Mouse (Mus musculus) lung, adult 2 months (tissue): ENCODE measurements around the gene Sez6l. TPM values are rescaled to one million over a fixed set of nuclear protein-coding genes. Genes with fewer than 3 reads are reported as not detected.
A peak's percentile ranks its signal among the peaks of the same experiment; 100 is the strongest.

Experiments used
- DNase-seq: peaks from one replicate; pipeline ENCODE4 v3.0.0; 2022
- H3K4me1 ChIP-seq: fragments of 200-500 bp; 2 replicates; pipeline ENCODE4 v1.6.1; 2011; ENCODE audit warnings: low read length; ENCODE audit not compliant: control insufficient read depth, insufficient read depth
- H3K4me3 ChIP-seq: fragments of 200-500 bp; replicated peaks from 2 replicates; pipeline ENCODE3; 2011; ENCODE audit warnings: low read depth, mild to moderate bottlenecking, control low read depth, low read length; ENCODE audit errors: extremely low read depth
- CTCF ChIP-seq: fragments of 200-500 bp; IDR thresholded peaks from 2 replicates; pipeline ENCODE4 v1.5.1; 2011; ENCODE audit warnings: mild to moderate bottlenecking, low read length, control low read depth; ENCODE audit not compliant: insufficient read depth
- POLR2A ChIP-seq: fragments of 200-500 bp; IDR thresholded peaks from 2 replicates; pipeline ENCODE4 v1.6.1; 2011; ENCODE audit warnings: low read depth, mild to moderate bottlenecking, control low read depth, low read length, borderline replicate concordance; ENCODE audit errors: extremely low read depth
- WGBS: fragments of 180-500 bp; shearing (Covaris S2); methylation state at CpG from one replicate; pipeline ENCODE4 v1.1.7; 2018; 5-methylcytosine and 5-hydroxymethylcytosine counted together
- polyA plus RNA-seq: library from polyadenylated mRNA; depleted of rRNA; stranded (reverse); fragments of >200 nt; gene quantifications from 2 replicates; pipeline ENCODE4 v1.2.3, GENCODE M21; 2012

The Sez6l gene
- polyA plus RNA-seq, 1 experiment = 0.12 TPM

DNA sequence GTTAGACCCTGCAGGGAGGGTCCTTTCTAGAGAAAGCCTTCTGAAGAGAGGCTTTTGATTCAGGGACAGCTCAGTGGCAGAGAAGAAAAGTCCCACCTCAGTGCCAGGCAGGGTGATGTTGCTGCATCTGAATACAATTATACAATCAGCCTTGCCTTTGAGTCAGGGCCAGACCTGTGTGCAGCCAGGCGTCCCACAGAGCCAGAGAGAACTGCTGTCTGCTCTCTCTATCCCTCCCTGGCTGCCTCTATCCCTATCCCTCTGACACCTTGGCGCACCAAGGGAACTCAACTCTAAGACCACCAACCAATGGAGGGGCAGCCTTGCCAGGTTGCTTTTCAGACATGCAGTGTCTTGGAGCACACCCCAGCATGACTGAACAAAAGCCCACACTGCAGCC, 75.6 kb downstream of the Sez6l start:
- Histone ChIP-seq H3K4me1 (no peaks in the 10 kb centered on the region), H3K4me3 (no peak overlapping the region)
- 80% methylated on average over 2 of the region's 2 CpGs for WGBS
- no peak for DNase-seq
- TF ChIP-seq CTCF = no peak
- TF ChIP-seq POLR2A = no peak

DNA sequence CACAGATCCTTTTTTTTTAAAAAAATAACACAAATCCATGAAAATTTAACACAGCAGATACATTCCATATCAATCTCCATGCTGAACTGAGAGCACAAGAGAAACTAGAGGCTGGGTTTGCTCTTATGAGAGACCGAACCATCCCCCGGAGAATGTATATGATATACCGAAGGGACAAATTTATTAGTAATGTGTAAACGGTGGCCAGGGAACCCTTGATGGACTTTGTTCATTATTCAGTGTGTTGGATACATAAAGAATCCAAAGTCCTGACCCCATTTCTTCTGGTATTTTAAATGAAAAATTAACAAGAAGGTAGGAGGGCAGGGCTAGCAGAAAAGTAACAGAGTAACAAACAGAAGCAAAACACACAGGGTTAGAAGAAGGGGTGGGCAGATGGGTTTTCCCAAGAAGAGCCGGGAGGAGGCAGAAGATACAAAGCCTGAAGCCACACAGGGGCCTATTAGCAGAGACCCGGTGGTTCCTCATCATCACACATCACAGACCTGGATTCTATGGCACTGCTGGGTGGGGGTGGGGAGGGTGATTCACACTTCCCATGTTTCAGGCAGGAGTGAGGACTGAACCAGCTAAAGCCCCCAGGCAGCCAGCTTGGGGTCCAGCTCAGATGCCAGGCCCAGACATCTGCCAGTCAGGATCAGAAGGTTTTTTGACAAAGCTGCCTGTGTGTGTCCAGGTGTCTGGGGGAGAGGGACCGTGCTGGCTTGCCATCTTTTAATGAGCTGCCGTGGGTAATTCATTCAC, 76.9 kb downstream of the Sez6l start:
- 71% methylated on average over 8 of the region's 8 CpGs for WGBS
- TF ChIP-seq CTCF (no peak), POLR2A (no peak)
- DNase-seq = no peak
- Histone ChIP-seq H3K4me1 (no peaks in the 10 kb centered on the region), H3K4me3 (no peak overlapping the region)

DNA sequence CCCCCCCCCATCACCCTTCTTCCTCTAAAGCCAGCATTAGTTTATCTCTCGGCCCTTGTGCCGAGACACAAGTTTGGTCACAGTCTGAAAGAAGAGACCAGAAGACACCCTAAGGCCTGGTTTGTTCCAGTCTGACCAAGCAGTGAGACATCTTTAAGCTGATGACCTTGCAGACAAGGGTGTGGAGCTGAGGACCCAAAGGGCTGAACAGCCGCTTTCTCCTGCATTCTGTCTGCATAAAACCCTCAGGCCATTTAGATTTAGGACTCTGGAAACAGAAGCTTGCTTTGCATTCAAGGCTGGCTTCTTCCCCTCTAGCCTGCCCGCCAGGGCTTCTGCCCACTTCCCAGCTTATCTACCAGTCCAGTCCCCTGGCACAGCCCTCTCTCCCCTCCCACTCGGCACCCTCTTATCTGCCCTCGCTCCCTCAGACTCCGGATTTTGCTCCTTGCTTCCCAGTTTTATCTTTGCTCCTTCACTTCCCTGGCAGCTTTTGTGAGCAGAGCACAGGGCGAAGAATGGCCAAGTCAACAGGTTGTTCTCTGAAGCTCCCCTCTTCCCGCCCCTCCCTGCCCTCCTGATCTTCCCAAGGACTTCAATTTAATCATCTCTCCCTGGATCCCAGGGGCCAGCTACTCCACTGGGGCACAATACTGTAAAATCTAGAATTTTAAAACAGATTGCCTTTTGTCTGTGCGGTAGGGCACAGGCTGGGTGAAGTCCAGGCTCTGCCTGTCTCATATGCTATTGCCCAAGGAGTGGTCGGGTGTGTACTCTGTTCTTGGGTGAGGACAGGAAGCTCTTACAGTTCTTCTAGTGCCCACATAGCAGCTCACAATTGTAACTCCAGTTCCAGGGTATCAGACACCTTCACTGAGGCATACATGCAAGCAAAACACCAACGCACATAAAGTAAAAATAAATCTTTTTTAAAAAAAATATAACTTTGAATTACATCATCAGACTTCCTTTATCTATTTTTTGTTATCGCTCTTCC, 77.8 kb downstream of the Sez6l start:
- no peak for TF ChIP-seq POLR2A
- TF ChIP-seq CTCF = no peak

DNA sequence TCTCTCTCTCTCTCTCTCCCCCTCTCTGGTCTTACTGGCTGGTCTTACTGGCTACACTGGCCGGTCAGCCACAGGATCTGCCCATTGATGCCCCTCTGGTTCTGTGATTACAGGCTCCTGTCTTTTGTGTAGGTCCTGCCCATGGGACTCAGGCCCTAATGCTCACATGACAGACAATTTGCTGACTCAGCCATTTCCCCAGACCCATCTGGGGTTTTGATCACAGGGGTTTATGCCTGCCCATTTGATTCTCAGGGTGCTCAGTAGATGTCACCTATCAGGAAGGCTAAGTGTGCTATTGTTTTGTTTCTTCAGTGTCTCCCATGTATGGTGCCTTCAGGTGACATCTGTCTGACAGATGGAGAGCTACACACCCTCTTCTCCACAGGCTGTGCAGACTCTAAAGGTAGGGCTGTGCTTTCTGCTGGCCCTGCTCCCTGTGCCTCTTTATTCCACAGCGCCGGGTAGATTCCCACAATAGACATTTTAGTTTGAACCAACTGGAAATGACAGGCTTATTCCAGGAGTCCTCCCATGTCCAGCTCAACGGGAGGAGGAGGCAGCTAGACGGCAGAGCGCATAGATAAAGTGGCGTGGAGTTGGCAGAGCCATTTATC, 80.1 kb downstream of the Sez6l start:
- Histone ChIP-seq H3K4me1 (no peaks in the 10 kb centered on the region), H3K4me3 (no peak overlapping the region)
- TF ChIP-seq POLR2A (no peak), CTCF (no peak)
- 75% methylated on average over 7 of the region's 7 CpGs for WGBS
- no peak for DNase-seq

More for the DNA sequence above, 77.8 kb downstream of the Sez6l start:
- 61% methylated on average over 13 of the region's 13 CpGs for WGBS
- H3K4me1 ChIP-seq = no peaks in the 10 kb centered on the region
- H3K4me3 ChIP-seq = no peak overlapping the region
- DNase-seq = no peak

GRCm38 (mm10) chr5:112493492-112493891, 83.5 kb downstream of the Sez6l start:
- H3K4me1 ChIP-seq = no peaks in the 10 kb centered on the region

DNA sequence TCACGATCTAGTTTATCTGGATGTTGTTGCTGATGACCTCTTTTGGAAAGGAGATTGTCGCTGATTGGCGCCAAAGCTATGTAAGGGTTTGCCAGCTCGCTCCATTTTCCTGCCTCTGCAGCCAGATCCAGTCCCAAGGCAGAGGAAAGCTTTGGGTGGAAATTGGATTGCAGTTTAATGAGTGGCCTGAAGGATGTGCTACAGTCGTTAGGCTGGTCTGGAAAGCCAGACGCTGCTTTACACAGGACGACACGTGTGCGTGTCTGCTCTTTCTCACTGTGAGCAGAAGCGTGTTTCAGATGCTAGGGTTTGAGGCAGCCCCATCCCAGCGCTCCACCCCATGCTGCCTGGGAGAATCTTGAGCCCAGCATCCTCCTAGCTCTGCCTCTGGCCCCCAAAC, 85.5 kb downstream of the Sez6l start:
- H3K4me1 ChIP-seq = no peaks in the 10 kb centered on the region
- WGBS = 53% methylated on average over 11 of the region's 11 CpGs
- peak; percentile 50; the same call in 1 of the 2 replicates for TF ChIP-seq CTCF
- no peak for TF ChIP-seq POLR2A
- H3K4me3 ChIP-seq = no peak overlapping the region
- no peak for DNase-seq

More at GRCm38 (mm10) chr5:112493492-112493891, 83.5 kb downstream of the Sez6l start:
- no peak overlapping the region for H3K4me3 ChIP-seq
- no peak for DNase-seq
- WGBS = 34% methylated on average over 11 of the region's 11 CpGs
- no peak for TF ChIP-seq POLR2A
- TF ChIP-seq CTCF = no peak

GRCm38 (mm10) chr5:112488101-112488776, 88.7 kb downstream of the Sez6l start:
- Histone ChIP-seq H3K4me3 (no peak overlapping the region), H3K4me1 (no peaks in the 10 kb centered on the region)
- TF ChIP-seq CTCF (no peak), POLR2A (no peak)
- WGBS = 67% methylated on average over 8 of the region's 8 CpGs
- DNase-seq = no peak

GRCm38 (mm10) chr5:112487504-112487903, 89.5 kb downstream of the Sez6l start:
- Histone ChIP-seq H3K4me3 (no peak overlapping the region), H3K4me1 (no peaks in the 10 kb centered on the region)
- no peak for DNase-seq
- no peak for TF ChIP-seq POLR2A
- TF ChIP-seq CTCF = no peak
- 96% methylated on average over 1 of the region's 1 CpGs for WGBS
